Mouse (Mus musculus) neural tube, embryonic 12.5 days (tissue): ENCODE data around the gene Ccdc54. TPM values are rescaled to one million over a fixed set of nuclear protein-coding genes. Genes with fewer than 3 reads are reported as not detected.

Experiments used
- ATAC-seq: fragments of 200-750 bp; cut with Nextera tagmentation; 2 replicates; pipeline ENCODE4 v1.8.0; 2017; ENCODE audit warnings: low read depth, mild to moderate bottlenecking, moderate TSS enrichment, moderate library complexity; ENCODE audit not compliant: low FRiP score
- H3K27ac ChIP-seq: fragments of 300-500 bp; sonication (generic); 2 replicates; pipeline ENCODE4 v1.5.1; 2016
- H3K27me3 ChIP-seq: fragments of 300-500 bp; sonication (generic); replicated peaks from 2 replicates; pipeline ENCODE4 v1.6.1; 2016; ENCODE audit warnings: mild to moderate bottlenecking
- H3K36me3 ChIP-seq: fragments of 300-500 bp; sonication (generic); 2 replicates; pipeline ENCODE4 v1.6.1; 2016; ENCODE audit warnings: mild to moderate bottlenecking
- H3K4me1 ChIP-seq: fragments of 300-500 bp; sonication (generic); 2 replicates; pipeline ENCODE4 v1.6.1; 2016
- H3K4me2 ChIP-seq: fragments of 300-500 bp; sonication (generic); replicated peaks from 2 replicates; pipeline ENCODE4 v1.6.1; 2016; ENCODE audit warnings: mild to moderate bottlenecking
- H3K4me3 ChIP-seq: fragments of 300-500 bp; sonication (generic); 2 replicates; pipeline ENCODE4 v1.5.1; 2016
- H3K9ac ChIP-seq: fragments of 300-500 bp; sonication (generic); 2 replicates; pipeline ENCODE4 v1.6.1; 2016; ENCODE audit warnings: mild to moderate bottlenecking
- H3K9me3 ChIP-seq: fragments of 300-500 bp; sonication (generic); 2 replicates; pipeline ENCODE4 v1.6.1; 2016; ENCODE audit warnings: mild to moderate bottlenecking
- WGBS: fragments of 180-500 bp; shearing (Covaris S2); methylation state at CpG from one replicate; pipeline ENCODE4 v1.1.7; 2016; 5-methylcytosine and 5-hydroxymethylcytosine counted together
- polyA plus RNA-seq: library from polyadenylated mRNA; unstranded; fragments of >200 nt; fragmentation: Nextera tagmentation; extraction: Ambion mirVana; gene quantifications from 2 replicates; pipeline ENCODE4 v1.2.1, GENCODE M21; 2016

Gene Ccdc54
- not detected in 2 replicates for polyA plus RNA-seq

GRCm38 (mm10) chr16:50591054-50591453, at the start of gene Ccdc54:
Gene Ccdc54 (minus strand): TSS chr16:50591154.
- Histone ChIP-seq H3K4me3 (no peak within 1 kb of the TSS), H3K4me2 (no peak within 1 kb of the TSS), H3K27me3 (no peaks in the 10 kb centered on the region), H3K9ac (no peak within 1 kb of the TSS), H3K9me3 (no peaks in the 10 kb centered on the region), H3K27ac (no peak within 1 kb of the TSS), H3K36me3 (no peaks in the 10 kb centered on the region), H3K4me1 (no peaks in the 10 kb centered on the region)
- no peak for ATAC-seq

- H3K9ac ChIP-seq: no peak overlapping the region
- H3K27me3 ChIP-seq: no peaks in the 10 kb centered on the region
- ATAC-seq: no peak
- H3K4me1 ChIP-seq: no peaks in the 10 kb centered on the region
- H3K9me3 ChIP-seq: no peaks in the 10 kb centered on the region
- H3K4me2 ChIP-seq: no peak overlapping the region
- no peaks in the 10 kb centered on the region for H3K36me3 ChIP-seq
- no peak overlapping the region for H3K27ac ChIP-seq
- H3K4me3 ChIP-seq: no peak overlapping the region
- WGBS: 95% methylated on average over 2 of the region's 2 CpGs
These were observed 41.6 kb upstream of the Ccdc54 start for GRCm38 (mm10) chr16:50632585-50632984.

GRCm38 (mm10) chr16:50615569-50615968, 24.6 kb upstream of the Ccdc54 start:
- WGBS: 59% methylated on average over 7 of the region's 7 CpGs
- H3K4me2 ChIP-seq: no peak overlapping the region
- H3K36me3 ChIP-seq: no peaks in the 10 kb centered on the region
- H3K9ac ChIP-seq: no peak overlapping the region
- H3K27me3 ChIP-seq: no peaks in the 10 kb centered on the region
- H3K9me3 ChIP-seq: no peaks in the 10 kb centered on the region
- ATAC-seq: no peak
- H3K4me1 ChIP-seq: no peaks in the 10 kb centered on the region
- no peak overlapping the region for H3K27ac ChIP-seq
- H3K4me3 ChIP-seq: no peak overlapping the region

GRCm38 (mm10) chr16:50612944-50613343, 22.0 kb upstream of the Ccdc54 start:
- Histone ChIP-seq H3K4me3 (no peak overlapping the region), H3K4me1 (no peaks in the 10 kb centered on the region), H3K4me2 (no peak overlapping the region), H3K27ac (no peak overlapping the region), H3K36me3 (no peaks in the 10 kb centered on the region), H3K9ac (no peak overlapping the region), H3K27me3 (no peaks in the 10 kb centered on the region), H3K9me3 (no peaks in the 10 kb centered on the region)
- 89% methylated on average over 4 of the region's 4 CpGs for WGBS
- no peak for ATAC-seq

GRCm38 (mm10) chr16:50610580-50610979, 19.6 kb upstream of the Ccdc54 start:
- Histone ChIP-seq H3K4me3 (no peak overlapping the region), H3K9me3 (no peaks in the 10 kb centered on the region), H3K36me3 (no peaks in the 10 kb centered on the region), H3K9ac (no peak overlapping the region), H3K4me1 (no peaks in the 10 kb centered on the region), H3K27me3 (no peaks in the 10 kb centered on the region), H3K27ac (no peak overlapping the region), H3K4me2 (no peak overlapping the region)
- 89% methylated on average over 5 of the region's 5 CpGs for WGBS
- no peak for ATAC-seq

GRCm38 (mm10) chr16:50607776-50608562, 17.0 kb upstream of the Ccdc54 start:
- Histone ChIP-seq H3K27me3 (no peaks in the 10 kb centered on the region), H3K4me2 (no peak overlapping the region), H3K4me1 (no peaks in the 10 kb centered on the region), H3K9me3 (no peaks in the 10 kb centered on the region), H3K4me3 (no peak overlapping the region), H3K9ac (no peak overlapping the region), H3K36me3 (no peaks in the 10 kb centered on the region), H3K27ac (no peak overlapping the region)
- no peak for ATAC-seq
- 56% methylated on average over 15 of the region's 15 CpGs for whole genome bisulfite sequencing

GRCm38 (mm10) chr16:50604826-50605225, 13.9 kb upstream of the Ccdc54 start:
- Histone ChIP-seq H3K4me3 (no peak overlapping the region), H3K27ac (no peak overlapping the region), H3K4me2 (no peak overlapping the region), H3K9ac (no peak overlapping the region), H3K4me1 (no peaks in the 10 kb centered on the region), H3K27me3 (no peaks in the 10 kb centered on the region), H3K9me3 (no peaks in the 10 kb centered on the region), H3K36me3 (no peaks in the 10 kb centered on the region)
- WGBS: 54% methylated on average over 11 of the region's 11 CpGs
- ATAC-seq: no peak

- Histone ChIP-seq H3K9ac (no peak overlapping the region), H3K27ac (no peak overlapping the region), H3K9me3 (no peaks in the 10 kb centered on the region), H3K4me2 (no peak overlapping the region), H3K27me3 (no peaks in the 10 kb centered on the region), H3K4me1 (no peaks in the 10 kb centered on the region), H3K36me3 (no peaks in the 10 kb centered on the region), H3K4me3 (no peak overlapping the region)
- ATAC-seq: no peak
- WGBS: 65% methylated on average over 3 of the region's 3 CpGs
These were observed 11.0 kb upstream of the Ccdc54 start for GRCm38 (mm10) chr16:50601947-50602346.

- Histone ChIP-seq H3K27me3 (no peaks in the 10 kb centered on the region), H3K9ac (no peak overlapping the region), H3K27ac (no peak overlapping the region), H3K4me1 (no peaks in the 10 kb centered on the region), H3K4me3 (no peak overlapping the region), H3K9me3 (no peaks in the 10 kb centered on the region), H3K4me2 (no peak overlapping the region), H3K36me3 (no peaks in the 10 kb centered on the region)
- WGBS: 88% methylated on average over 3 of the region's 3 CpGs
- no peak for ATAC-seq
These were observed 9.7 kb upstream of the Ccdc54 start for GRCm38 (mm10) chr16:50600665-50601064.

- no peaks in the 10 kb centered on the region for H3K27me3 ChIP-seq
- H3K9ac ChIP-seq: no peak overlapping the region
- 72% methylated on average over 6 of the region's 6 CpGs for WGBS
- no peaks in the 10 kb centered on the region for H3K4me1 ChIP-seq
- H3K4me3 ChIP-seq: no peak overlapping the region
- H3K27ac ChIP-seq: no peak overlapping the region
- H3K9me3 ChIP-seq: no peaks in the 10 kb centered on the region
- H3K4me2 ChIP-seq: no peak overlapping the region
- no peak for ATAC-seq
- H3K36me3 ChIP-seq: no peaks in the 10 kb centered on the region
These were observed 5.7 kb upstream of the Ccdc54 start for GRCm38 (mm10) chr16:50596679-50597078.

GRCm38 (mm10) chr16:50596171-50596570, 5.2 kb upstream of the Ccdc54 start:
- H3K27ac ChIP-seq: no peak overlapping the region
- no peak overlapping the region for H3K4me3 ChIP-seq
- no peak overlapping the region for H3K9ac ChIP-seq
- H3K4me1 ChIP-seq: no peaks in the 10 kb centered on the region
- 64% methylated on average over 4 of the region's 4 CpGs for WGBS
- H3K36me3 ChIP-seq: no peaks in the 10 kb centered on the region
- no peaks in the 10 kb centered on the region for H3K27me3 ChIP-seq
- no peak overlapping the region for H3K4me2 ChIP-seq
- ATAC-seq: no peak
- H3K9me3 ChIP-seq: no peaks in the 10 kb centered on the region

- Histone ChIP-seq H3K27ac (no peak overlapping the region), H3K27me3 (no peaks in the 10 kb centered on the region), H3K9ac (no peak overlapping the region), H3K9me3 (no peaks in the 10 kb centered on the region), H3K4me3 (no peak overlapping the region), H3K4me2 (no peak overlapping the region), H3K4me1 (no peaks in the 10 kb centered on the region), H3K36me3 (no peaks in the 10 kb centered on the region)
- no peak for ATAC-seq
- 100% methylated on average over 1 of the region's 1 CpGs for WGBS
These were observed 3.9 kb upstream of the Ccdc54 start for GRCm38 (mm10) chr16:50594876-50595275.

- Histone ChIP-seq H3K4me3 (no peak overlapping the region), H3K4me2 (no peak overlapping the region), H3K9ac (no peak overlapping the region), H3K27ac (no peak overlapping the region), H3K4me1 (no peaks in the 10 kb centered on the region), H3K27me3 (no peaks in the 10 kb centered on the region), H3K9me3 (no peaks in the 10 kb centered on the region), H3K36me3 (no peaks in the 10 kb centered on the region)
- WGBS: 87% methylated on average over 11 of the region's 11 CpGs
- ATAC-seq: no peak
These were observed 2.4 kb upstream of the Ccdc54 start for GRCm38 (mm10) chr16:50593361-50593760.
